Mouse (Mus musculus) kidney, adult 8-10 months (tissue): ENCODE results near the gene Slc8b1.

Source experiments
- DNase-seq, 2 experiments: peaks; one replicate each; pipeline ENCODE4 v3.0.0; 2022

The Slc8b1 gene

DNA sequence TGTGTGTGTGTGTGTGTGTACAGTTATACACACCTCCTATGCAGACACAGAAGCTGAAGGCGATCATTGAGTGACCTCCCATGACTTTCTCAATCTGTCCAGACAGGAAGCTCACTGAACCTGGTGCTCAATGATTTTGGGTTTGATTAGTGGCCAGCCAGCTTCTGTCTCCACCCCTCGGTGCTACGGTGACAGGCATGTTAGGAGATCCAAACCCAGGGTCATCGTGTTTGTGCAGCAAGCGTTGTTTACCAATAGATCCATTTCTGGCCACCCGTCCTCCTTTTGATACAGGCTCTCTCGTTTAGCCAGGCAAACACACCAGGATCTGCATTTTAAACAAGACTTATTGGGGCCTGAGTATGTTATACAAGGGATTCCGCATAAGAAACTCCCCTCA is 20.7 kb downstream of the Slc8b1 start:
- DNase-seq = no peak

DNA sequence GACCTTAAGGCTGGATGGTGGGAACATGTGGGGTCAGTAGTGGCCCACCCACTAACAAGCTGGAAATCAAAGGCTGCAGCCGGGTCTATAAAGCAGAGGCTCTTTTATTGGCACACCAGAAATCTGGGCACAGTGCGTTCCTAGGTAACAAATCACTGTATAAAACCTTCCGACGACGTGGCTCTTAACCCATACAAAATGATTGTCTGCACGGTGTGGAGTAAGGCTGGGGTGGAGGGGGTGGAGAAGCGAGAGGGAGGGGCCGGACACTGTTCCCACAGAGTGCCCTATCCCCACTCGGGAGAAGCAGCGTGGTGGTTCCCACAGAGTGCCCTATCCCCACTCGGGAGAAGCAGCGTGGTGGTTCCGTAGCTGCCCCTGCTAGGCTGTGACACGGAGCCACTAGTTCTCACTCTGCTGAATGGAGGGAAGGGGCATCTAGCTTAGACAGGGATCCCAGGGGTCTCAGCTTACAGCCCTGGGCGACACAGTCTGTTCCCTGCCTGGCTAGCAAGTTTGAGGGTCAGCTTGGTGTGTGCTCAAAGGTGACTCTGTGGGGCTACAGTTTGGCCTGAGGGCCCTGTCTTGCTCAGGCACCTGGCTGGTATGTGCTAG is 23.2 kb downstream of the Slc8b1 start:
- DNase-seq = no peak

GRCm38 (mm10) chr5:120534686-120535075 is 23.7 kb downstream of the Slc8b1 start:
- no peak for DNase-seq

GRCm38 (mm10) chr5:120536046-120536445 is 25.1 kb downstream of the Slc8b1 start:
- DNase-seq = no peak

- no peak for DNase-seq
Observed at GRCm38 (mm10) chr5:120536632-120537031, 25.7 kb downstream of the Slc8b1 start.

DNA sequence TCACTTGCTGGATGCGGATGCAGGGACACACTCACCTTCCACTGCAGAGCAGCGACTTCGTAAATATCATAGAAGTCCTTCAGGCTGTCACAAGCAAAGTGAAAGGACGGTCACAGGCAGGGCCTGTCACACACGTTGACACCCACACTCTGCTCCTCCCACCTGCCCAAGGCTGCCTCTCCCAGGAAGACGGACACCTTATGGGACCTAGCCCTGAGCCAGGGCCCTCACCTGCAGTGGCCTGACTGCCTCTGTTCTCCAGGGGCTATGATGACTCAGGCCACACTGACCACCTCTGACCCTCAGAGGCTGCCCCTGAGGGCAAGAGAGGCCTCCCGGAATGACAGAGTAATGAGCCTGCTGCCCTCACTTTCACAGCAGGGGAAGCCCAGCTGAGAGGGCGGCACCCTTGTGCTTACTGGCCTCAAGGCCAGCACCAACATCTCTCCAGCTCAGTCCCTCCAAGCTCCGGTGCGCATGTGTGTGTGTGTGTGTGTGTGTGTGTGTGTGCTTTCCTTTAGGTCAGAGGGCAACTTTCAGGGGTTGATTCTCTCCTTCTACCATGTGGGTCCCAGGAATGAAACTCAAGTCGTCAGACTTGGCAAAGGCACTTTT is 37.4 kb downstream of the Slc8b1 start:
- no peak for DNase-seq

- peak; percentile 60 to 67 for DNase-seq
Observed at GRCm38 (mm10) chr5:120550137-120550536, 39.2 kb downstream of the Slc8b1 start.

- DNase-seq = no peak
Observed at GRCm38 (mm10) chr5:120550673-120551072, 39.7 kb downstream of the Slc8b1 start.

GRCm38 (mm10) chr5:120555871-120556270 is 44.9 kb downstream of the Slc8b1 start:
- no peak for DNase-seq

DNA sequence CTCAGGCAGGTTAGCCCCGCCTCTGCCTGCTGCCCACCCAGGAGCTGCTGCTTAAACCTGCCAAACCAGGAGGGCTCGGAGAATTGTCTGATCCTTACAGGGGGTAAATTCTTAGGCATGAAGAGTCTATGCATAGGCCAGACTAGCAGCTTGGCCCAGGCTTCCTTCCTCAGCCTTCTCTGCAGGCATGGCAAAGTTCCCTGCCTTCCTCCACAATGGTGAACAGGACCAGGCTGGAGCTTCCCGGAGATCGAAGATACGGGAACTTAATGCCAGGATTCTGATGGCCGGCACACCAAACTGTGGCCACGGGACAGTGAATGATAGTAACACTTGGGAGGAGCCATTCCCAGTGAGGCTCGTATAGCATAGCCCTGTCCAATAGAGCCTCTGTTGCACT is 47.1 kb downstream of the Slc8b1 start:
- no peak for DNase-seq

DNA sequence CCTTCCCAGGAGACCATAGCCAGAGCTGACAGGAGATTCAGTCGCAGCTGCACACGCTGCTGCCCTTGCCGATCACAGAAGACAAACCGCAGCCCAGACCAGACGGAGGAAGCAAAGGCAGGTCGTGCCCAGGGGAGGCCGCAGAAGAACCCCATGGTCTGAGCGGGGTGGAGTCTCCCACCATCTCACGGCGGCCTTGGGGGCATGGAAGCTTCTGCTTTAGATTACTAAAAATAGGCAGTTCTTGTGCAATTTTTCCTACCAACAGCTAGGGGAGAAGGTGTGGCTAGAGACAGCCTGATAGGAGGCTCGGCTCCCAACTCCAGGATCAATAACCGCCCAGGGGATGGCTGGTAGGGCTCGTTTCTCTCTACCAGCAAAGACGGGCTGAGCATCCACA is 47.8 kb downstream of the Slc8b1 start:
- no peak for DNase-seq

DNA sequence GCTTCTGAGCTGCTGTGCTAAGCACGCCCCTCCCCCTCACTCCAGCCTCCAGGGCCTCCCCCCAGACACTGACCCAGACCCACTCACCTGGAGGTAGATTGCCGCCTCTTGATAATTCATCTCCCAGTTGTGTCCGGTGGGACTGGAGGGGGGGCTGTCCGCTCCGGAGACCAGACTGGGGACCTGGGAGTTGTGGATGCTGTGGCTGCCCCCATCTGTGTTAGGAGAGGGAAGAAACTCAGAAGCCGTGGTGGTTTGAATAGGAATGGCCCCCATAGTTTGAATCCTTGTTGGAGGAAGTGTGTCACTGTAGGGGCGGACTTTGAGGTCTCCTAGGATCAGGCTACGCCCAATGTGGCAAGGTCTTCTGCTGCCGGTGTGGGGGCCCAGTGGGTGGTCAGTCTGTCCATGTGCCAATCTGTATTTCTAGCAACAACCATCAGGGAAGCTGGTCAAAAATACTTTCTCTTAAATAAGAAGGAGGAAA is 49.2 kb downstream of the Slc8b1 start:
- DNase-seq = no peak

DNA sequence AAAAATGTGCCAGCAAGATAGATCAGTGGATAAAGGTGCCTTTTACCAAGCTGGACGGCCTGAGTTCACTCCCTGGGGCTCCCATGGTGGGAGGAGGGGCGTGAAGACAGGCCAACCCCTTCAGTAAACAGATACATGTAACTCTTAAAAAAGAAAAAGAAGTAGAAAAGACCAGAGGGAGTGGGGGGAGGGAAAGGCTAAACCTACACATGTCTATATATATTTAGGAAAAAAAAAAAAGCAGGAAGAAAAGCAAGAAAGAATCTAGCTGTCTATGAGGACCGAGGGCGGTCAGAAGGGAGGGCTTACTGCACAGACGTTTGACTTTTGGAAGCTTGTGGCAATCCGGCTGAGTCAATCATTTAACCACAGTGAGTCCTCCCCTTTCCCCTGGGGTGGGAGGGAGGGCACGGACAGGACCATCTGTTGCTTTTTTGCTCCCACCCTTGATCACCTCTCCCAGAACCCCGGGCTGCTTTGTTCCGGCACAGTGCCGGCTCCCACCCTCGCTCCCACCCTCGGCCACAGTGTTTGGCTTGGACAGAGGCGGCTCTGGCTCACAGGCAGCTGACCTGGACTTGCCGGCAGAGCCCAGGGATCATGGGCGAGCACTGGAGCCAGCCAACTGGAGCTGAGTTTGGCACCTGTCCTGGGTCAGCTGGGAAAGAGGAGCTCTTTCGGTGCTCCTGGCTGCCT is 49.8 kb downstream of the Slc8b1 start:
- peak; percentile 89 to 94 for DNase-seq

- peak; percentile 86 to 90 for DNase-seq
Observed at GRCm38 (mm10) chr5:120562956-120563913, 52.3 kb downstream of the Slc8b1 start.

DNA sequence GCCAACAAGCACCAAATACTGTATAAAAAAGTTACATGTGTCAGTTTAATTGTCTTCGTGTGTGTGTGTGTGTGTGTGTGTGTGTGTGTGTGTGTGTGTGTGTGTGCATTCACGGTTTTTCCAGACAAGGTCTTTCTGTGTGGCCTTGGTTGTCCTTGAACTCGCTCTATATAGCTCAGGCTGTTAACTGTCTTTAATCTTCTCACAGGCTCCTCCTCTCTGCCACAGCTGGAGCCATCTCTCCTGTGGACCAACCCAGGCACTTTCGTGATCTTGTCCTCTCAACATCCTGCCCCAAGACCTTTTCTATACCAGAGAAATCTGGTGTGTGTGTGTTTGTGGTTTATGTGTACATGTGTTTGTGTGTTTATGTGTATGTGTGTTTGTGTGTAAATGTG is 52.9 kb downstream of the Slc8b1 start:
- no peak for DNase-seq

DNA sequence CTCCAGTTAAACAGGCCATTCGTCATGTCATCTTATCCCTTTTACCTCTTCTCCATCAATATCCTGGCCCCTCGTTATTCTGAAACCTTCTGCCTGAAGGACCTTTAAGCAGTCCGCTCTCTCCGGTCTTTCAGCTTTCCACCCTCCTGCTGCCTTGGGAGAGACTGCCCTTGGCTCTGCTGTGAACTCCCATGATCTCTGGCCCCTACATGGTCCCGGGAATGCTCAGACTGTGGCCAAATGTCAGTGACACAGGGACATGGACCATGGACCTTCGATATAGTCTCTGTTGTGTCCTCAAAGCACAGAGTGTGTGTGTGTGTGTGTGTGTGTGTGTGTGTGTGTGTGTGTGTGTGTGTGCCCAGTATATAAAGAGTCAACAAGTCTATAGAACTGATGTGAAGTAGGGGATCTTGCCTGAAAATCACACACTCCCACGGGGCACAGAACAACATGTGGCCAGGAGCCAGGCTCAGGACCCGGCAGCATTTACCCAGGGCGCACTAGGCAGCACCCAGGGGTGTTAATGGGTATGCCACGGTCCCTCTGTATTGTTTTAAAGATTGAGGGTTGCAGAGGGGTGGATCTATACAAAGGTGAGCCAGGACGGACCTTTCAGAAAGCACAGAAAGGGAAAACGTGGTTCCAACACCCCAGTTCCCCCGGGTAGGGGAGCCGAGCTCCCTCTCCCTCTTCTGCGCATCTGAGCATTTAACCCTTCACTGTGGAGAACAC is 54.4 kb downstream of the Slc8b1 start:
- DNase-seq = peak in 1 of 2 experiments; percentile 37

- peak; percentile 73 to 77 for DNase-seq
Observed at GRCm38 (mm10) chr5:120566101-120566500, 55.1 kb downstream of the Slc8b1 start.

DNA sequence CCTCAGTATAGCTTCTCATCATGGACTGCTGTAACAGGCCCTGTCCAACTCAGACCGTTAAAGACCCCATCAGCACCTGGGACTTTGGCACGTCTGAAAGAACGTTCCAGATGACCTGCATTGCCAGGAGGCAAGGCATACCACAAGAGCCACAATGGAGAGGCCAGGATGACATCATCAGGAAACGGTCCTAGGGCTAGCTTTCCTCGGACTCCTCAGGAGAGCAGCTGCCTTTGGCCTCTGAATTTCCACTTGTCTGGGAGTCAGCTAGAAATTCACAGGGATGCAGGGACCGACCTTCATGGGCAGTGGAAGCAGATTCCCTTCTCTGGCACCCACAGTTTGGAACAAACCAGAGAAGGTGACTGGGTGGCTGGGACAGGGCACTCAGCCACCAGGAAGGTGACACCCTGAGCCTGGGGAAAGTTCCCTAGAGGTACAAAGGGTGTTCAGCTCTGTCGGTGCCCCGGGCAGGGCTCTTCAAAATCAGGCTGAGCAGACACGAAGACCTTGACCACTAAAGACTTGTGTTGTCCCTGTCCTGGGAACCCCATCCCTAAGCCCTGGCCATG is 55.8 kb downstream of the Slc8b1 start:
- peak in 1 of 2 experiments; percentile 56 for DNase-seq

GRCm38 (mm10) chr5:120567253-120567701 is 56.3 kb downstream of the Slc8b1 start:
- DNase-seq = peak in 1 of 2 experiments; percentile 48

DNA sequence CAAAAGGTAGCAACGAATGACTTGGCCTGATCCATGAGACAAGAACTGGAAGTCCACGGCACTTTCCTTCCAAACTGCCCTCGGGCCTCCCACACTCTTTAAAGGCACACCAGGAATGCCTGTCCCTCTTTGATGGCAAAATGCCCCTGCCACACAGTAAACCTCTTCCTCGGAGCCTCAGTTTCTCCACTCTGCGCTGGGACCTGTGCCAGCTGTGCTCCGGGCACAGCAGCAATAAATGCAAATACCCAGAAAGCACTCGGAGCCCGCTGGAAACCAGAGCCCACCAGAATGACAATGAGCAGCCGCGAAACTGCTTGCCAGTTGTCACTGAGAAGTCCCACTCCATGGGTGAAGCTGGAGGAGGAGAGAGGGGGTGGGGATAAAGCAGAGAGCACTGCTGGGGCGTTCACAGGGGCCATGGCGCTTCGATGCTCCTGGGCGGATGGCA is 56.8 kb downstream of the Slc8b1 start:
- DNase-seq = no peak

- DNase-seq = no peak
Observed at GRCm38 (mm10) chr5:120568336-120568768, 57.4 kb downstream of the Slc8b1 start.

GRCm38 (mm10) chr5:120568964-120569363 is 58.0 kb downstream of the Slc8b1 start:
- DNase-seq = no peak
